Mouse (Mus musculus): ENCODE data around the gene Clic4.

The Clic4 gene

GRCm38 (mm10) chr4:135232563-135232962 lies 40.1 kb downstream of the Clic4 start:
- in situ Hi-C loops (cut with MboI, MseI): no loop called here

DNA sequence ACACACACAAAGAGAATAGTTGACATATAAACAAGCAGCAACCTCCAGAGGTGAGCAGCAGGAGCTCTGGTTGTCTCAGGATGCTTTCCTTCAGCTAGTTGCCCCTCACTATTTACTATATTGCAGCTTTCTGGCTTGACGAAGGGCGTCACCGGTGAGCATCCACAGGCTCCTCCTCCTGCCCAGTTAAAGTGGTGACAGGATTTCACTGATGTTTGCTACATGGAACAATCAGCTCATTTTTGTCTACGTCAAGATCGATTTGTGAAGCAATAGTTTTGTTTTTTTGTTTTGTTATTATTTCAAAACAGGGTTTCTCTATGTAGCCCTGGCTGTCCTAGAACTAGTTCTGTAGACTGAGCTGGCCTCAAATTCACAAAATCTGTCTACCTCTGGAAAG lies 41.1 kb downstream of the Clic4 start:
- in situ Hi-C loops (cut with MboI, MseI): no loop called here

- in situ Hi-C loops (cut with MboI, MseI): no loop called here
Measured at GRCm38 (mm10) chr4:135231136-135231535, 41.5 kb downstream of the Clic4 start.

- in situ Hi-C loops (cut with MboI, MseI): no loop called here
Measured at GRCm38 (mm10) chr4:135230661-135231060, 42.0 kb downstream of the Clic4 start.

DNA sequence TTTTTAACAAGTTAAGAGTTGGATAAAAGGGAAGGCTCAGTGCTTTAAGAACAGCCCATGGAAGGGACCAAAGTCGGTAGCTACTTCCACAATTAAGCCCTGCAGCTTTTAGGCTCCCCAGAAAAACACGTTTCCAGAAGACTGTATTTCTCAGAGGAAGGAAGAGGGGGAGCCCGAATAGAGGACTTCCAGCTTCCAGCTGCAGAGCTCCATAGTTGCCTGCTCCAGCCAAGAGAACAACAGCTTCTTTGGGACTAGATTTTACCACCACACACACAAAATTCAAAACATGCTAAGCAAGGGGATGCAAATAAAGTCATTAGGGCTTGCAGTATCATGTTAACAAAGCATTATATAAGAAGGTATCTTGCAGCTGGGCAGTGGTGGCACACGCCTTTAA lies 42.7 kb downstream of the Clic4 start:
- in situ Hi-C loops (cut with MboI, MseI): loop anchor here (5.0 kb wide), 1 partner anchor 32 kb away; no protein-coding TSS in a partner anchor

- in situ Hi-C loops (cut with MboI, MseI): loop anchor here (5.0 kb wide), 1 partner anchor 34 kb away; no protein-coding TSS in a partner anchor
Measured at GRCm38 (mm10) chr4:135228136-135228535, 44.5 kb downstream of the Clic4 start.

DNA sequence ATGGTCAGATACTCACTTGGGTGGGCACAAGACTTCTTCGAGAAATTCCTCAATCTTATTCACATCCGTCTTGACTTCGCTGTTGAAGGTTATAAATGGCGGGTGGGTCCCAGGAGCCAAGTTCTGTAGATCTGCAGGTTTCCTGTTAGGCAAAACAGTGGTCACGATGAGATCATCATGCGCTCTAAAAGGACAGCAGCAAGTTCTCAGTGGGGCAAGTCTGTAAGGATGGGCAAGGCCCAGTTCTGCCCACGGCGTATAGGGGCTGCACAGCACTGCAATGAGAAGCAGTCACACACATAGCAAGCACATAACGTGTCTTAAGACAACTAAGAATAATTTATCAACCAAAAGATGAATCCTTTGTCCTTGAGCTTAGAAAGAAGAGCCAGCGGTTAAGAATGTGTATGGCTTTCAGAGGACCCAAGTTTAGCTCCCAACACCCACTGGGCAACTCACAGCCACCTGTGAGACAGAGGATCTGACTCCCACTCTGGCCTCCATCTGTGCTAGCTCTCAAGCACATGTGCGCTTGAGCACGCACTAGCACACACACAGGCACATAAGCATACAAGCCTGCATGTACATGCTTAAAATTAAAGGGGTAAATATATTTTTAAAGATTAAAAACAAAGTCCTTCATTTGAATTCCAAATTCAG lies 46.5 kb downstream of the Clic4 start:
- in situ Hi-C loops (cut with MboI, MseI): loop anchor here (5.0 kb wide), 1 partner anchor 36 kb away; no protein-coding TSS in a partner anchor

DNA sequence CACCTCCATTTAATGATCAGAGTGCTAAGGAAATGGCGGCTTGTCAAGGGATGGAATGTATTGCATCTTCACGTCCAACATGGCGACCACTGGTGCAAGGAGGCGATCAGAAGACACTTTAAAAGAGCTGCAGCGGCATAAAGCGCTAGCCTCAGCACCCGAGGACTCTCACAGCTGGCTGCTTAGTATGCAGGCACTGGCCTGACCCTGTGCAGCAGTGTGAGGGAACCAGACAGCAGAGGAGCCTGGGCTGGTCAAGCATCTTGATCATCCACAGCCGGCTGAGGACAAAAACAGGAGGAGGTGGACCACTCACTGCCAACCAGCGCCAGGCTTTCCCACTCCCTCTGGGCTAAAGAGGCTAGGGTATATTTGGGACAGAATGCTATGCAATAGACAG lies 48.8 kb downstream of the Clic4 start:
- in situ Hi-C loops (cut with MboI, MseI): no loop called here

DNA sequence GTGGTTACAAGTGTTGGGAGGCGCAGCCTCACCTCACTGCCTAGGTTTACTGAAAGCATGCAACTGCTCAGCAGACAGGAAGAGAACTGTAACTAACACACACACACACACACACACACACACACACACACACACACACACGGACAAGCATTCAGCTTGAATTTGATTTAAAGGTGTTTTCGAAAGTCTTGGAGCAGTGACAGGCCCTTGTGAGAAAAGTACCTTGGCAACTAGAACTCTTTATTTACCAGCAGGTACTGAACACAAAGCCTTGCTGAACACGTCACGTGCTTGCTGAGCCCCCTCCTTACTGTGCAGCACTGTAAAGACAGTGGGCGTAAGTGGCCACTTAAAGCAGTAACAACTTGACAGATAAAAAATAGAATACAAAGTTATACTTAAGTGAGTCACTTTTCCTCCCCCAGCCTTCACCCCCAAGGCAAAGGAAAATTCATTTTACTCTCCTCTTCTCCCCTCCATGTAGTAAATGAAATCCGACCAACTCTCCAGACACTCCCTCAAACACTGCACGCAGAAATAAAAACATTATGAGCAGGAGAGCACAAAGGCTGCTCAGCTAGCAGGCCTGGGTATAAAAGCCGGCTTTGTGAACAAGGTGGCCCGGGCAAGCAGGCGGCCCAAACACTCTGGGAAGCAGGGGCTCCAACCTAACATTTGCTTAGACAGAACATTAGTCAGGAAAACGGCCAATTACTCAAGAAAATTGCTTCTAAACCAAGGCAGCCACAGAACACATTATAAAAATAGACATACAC lies 50.8 kb downstream of the Clic4 start:
- in situ Hi-C loops (cut with MboI, MseI): no loop called here

GRCm38 (mm10) chr4:135220641-135221040 lies 52.0 kb downstream of the Clic4 start:
- in situ Hi-C loops (cut with MboI, MseI): no loop called here

DNA sequence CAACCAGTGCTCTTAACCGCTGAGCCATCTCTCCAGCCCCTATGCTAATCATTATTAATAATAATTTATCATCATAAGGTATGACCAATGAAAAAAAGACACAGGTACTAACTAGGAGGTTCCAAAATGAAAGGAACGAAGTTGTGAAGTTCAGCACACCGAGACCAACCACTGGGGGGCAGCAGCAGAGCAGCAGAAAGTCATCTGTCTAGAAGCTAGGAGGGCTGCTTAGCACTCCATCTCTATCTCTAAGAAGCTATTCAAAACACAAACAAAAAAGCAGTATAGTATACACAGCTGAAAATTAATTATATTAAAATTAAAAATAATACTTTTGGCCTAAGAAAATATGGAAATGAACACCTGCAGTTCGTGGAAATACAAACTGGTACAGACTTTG lies 53.0 kb downstream of the Clic4 start:
- in situ Hi-C loops (cut with MboI, MseI): loop anchor here (5.0 kb wide), 1 partner anchor 103 kb away; no protein-coding TSS in a partner anchor

DNA sequence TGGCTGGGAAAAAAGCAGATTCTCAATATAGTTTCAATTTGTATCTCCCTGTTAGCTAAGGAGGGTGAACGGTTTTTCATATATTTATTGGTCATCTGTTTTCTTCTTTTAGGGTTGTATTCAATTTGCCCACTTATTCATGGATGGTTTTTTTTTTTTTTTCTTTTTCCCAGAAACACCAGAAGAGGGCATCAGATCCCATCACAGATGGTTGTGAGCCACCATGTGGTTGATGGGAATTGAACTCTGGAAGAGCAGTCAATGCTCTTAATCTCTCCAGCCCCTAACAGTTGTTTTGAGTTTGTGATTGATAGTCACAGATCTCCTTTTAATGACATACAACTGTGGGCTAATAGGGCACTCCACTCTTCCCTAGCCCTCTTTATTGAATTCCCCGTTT lies 62.8 kb downstream of the Clic4 start:
- in situ Hi-C loops (cut with MboI, MseI): loop anchor here (5.0 to 10.0 kb wide), 4 partner anchors 55 to 263 kb away; no protein-coding TSS in a partner anchor

DNA sequence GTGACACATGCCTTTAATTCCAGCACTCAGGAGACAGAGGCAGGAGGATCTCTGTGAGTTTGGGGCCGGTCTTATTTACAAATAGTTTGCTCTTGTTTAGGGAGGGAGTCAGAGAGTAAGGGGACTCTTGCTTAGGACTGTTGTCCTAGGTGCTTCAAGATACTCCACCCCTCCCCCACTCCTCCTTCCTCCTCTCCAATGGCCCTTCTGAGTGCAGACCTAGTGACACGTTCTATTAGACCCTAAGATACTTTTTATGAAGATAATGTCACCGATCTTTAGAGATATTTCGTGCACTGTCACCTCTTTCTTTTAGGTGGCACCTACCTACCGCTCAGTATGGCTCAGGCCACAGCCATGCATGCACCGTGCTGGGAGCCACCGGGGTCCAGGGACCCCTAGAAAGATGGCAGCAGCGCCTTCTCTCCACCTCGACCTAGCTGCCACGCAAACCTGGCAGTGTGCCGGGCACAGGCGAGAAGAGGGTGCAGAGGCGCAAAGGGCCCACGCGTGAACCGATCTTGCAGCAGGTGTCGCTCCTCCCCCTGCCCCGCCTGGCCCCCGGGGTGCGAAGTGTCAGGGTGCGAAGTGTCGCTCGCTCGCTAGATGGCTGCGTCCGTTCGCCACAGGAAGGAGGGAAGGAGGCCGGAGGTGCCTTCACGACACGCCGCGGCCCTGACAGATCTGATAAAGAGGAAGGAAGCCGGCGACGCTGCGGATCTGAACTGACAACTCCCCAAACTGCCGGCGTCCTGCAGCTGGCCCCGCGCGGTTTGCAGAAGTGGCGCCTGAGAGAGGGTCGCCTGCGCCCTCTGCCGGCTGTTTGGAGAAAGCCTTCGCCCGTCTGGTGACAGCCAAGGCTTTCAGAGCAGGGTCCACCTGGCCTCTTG lies 66.7 kb downstream of the Clic4 start:
- in situ Hi-C loops (cut with MboI, MseI): loop anchor here (5.0 to 10.0 kb wide), 4 partner anchors 51 to 259 kb away; no protein-coding TSS in a partner anchor

- in situ Hi-C loops (cut with MboI, MseI): loop anchor here (5.0 to 10.0 kb wide), 4 partner anchors 50 to 258 kb away; no protein-coding TSS in a partner anchor
Measured at GRCm38 (mm10) chr4:135205254-135205653, 67.4 kb downstream of the Clic4 start.

- in situ Hi-C loops (cut with MboI, MseI): loop anchor here (5.0 to 10.0 kb wide), 4 partner anchors 50 to 257 kb away; no protein-coding TSS in a partner anchor
Measured at GRCm38 (mm10) chr4:135204666-135205065, 67.9 kb downstream of the Clic4 start.

- in situ Hi-C loops (cut with MboI, MseI): loop anchor here (10.0 kb wide), 1 partner anchor 49 kb away; no protein-coding TSS in a partner anchor
Measured at GRCm38 (mm10) chr4:135203806-135204560, 68.6 kb downstream of the Clic4 start.

GRCm38 (mm10) chr4:135203279-135203678 lies 69.3 kb downstream of the Clic4 start:
- in situ Hi-C loops (cut with MboI, MseI): loop anchor here (10.0 kb wide), 1 partner anchor 48 kb away; no protein-coding TSS in a partner anchor

- in situ Hi-C loops (cut with MboI, MseI): loop anchor here (10.0 kb wide), 1 partner anchor 47 kb away; no protein-coding TSS in a partner anchor
Measured at GRCm38 (mm10) chr4:135201771-135202170, 70.8 kb downstream of the Clic4 start.

DNA sequence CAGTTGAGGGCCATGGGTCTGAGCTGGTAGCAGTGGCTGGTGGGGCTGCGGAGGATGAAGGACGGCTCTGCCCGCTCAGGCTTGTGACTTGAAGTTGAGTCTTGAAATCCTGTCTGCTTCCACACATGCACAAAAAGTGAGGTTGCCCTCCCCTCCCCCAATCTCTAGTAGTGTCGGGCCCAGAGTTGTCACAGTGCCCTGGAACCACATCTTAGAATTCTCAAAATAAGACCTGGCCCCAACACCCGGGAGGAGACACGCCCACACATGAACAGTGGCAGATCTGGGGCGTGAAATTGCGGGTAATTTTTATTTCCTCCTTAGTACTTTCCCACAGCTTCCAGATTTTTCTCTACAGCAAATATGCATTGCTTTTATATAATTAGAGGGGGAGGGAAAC lies 74.8 kb downstream of the Clic4 start:
- in situ Hi-C loops (cut with MboI, MseI): no loop called here

- in situ Hi-C loops (cut with MboI, MseI): no loop called here
Measured at GRCm38 (mm10) chr4:135192841-135193240, 79.8 kb downstream of the Clic4 start.

GRCm38 (mm10) chr4:135191604-135192003 lies 81.0 kb downstream of the Clic4 start:
- in situ Hi-C loops (cut with MboI, MseI): no loop called here

Measured in T-helper 1 cell (primary cell).